Mouse (Mus musculus): ENCODE results near the gene Fos.

GRCm38 (mm10) chr12:85473481-85474297 is at the start of gene Fos:
- TF ChIP-seq CTCF (conservative IDR thresholded peaks at IDR 0.05; ENCODE audit: low read length) = no peak
- no peak for TF ChIP-seq POU5F1 (IDR thresholded peaks at IDR 0.05; ENCODE audit: borderline replicate concordance, low read length)
- no peak for TF ChIP-seq NANOG (IDR thresholded peaks at IDR 0.05; ENCODE audit: borderline replicate concordance, low read length)
